Mouse (Mus musculus) small intestine, adult 2 months (tissue): ENCODE measurements around the gene Nsg1. TPM values are rescaled to one million over a fixed set of nuclear protein-coding genes. Genes with fewer than 3 reads are reported as not detected.

Experiments used
- H3K27ac ChIP-seq: fragments of 200-500 bp; 2 replicates; pipeline ENCODE4 v1.5.1; 2012; ENCODE audit warnings: low read depth, low read length, control low read depth, inconsistent platforms; ENCODE audit not compliant: insufficient read depth
- H3K27me3 ChIP-seq: fragments of 200-500 bp; 2 replicates; pipeline ENCODE4 v1.6.1; 2012; ENCODE audit warnings: mild to moderate bottlenecking, moderate library complexity, low read length, inconsistent platforms; ENCODE audit not compliant: control insufficient read depth, insufficient read depth
- H3K36me3 ChIP-seq: fragments of 200-500 bp; 2 replicates; pipeline ENCODE4 v1.6.1; 2012; ENCODE audit warnings: mild to moderate bottlenecking, low read length, control low read depth, inconsistent platforms; ENCODE audit not compliant: control insufficient read depth, insufficient read depth
- H3K4me1 ChIP-seq: fragments of 200-500 bp; 2 replicates; pipeline ENCODE4 v1.6.1; 2012; ENCODE audit warnings: low read length, inconsistent platforms, mixed read lengths; ENCODE audit not compliant: control insufficient read depth, insufficient read depth, insufficient read length
- H3K4me3 ChIP-seq: fragments of 200-500 bp; 2 replicates; pipeline ENCODE4 v1.5.1; 2012; ENCODE audit warnings: low read depth, mild to moderate bottlenecking, control low read depth, inconsistent platforms, low read length, moderate library complexity
- CTCF ChIP-seq: fragments of 200-500 bp; IDR thresholded peaks from 2 replicates; pipeline ENCODE4 v1.5.1; 2012; ENCODE audit warnings: low read depth, mild to moderate bottlenecking, control low read depth, inconsistent platforms, low read length, moderate library complexity, mixed read lengths; ENCODE audit not compliant: insufficient replicate concordance, insufficient read length; ENCODE audit errors: extremely low read depth
- POLR2A ChIP-seq: fragments of 200-500 bp; IDR thresholded peaks from 2 replicates; pipeline ENCODE4 v1.6.1; 2012; ENCODE audit warnings: low read depth, mild to moderate bottlenecking, control low read depth, inconsistent platforms, low read length, moderate library complexity
- WGBS: fragments of 180-500 bp; shearing (Covaris S2); methylation state at CpG from one replicate; pipeline ENCODE4 v1.1.7; 2018; 5-methylcytosine and 5-hydroxymethylcytosine counted together
- polyA plus RNA-seq: library from polyadenylated mRNA; depleted of rRNA; stranded (reverse); fragments of >200 nt; gene quantifications from 2 replicates; pipeline ENCODE4 v1.2.3, GENCODE M21; 2012; rRNA removed

The Nsg1 gene
- 1.9 and 3.4 TPM in 2 replicates for polyA plus RNA-seq

GRCm38 (mm10) chr5:38159634-38160413 lies at the start of gene Nsg1:
Gene Nsg1, minus strand, starts transcription at chr5:38159907.
- H3K27me3 ChIP-seq = peaks cover 13% of the 10 kb centered on the region; the same call in 1 of the 2 replicates
- TF ChIP-seq CTCF = no peak
- no peak for TF ChIP-seq POLR2A

GRCm38 (mm10) chr5:38208985-38209384 lies 49.3 kb upstream of the Nsg1 start:
- Histone ChIP-seq H3K4me3 (no peak overlapping the region), H3K36me3 (peaks cover 23% of the 10 kb centered on the region)
- 69% methylated on average over 8 of the region's 8 CpGs for WGBS

More at GRCm38 (mm10) chr5:38159634-38160413, at the start of gene Nsg1:
- Histone ChIP-seq H3K36me3 (no peaks in the 10 kb centered on the region), H3K27ac (no peak within 1 kb of the TSS), H3K4me1 (no peaks in the 10 kb centered on the region; the same call in 1 of the 2 replicates), H3K4me3 (peak within 1 kb of the TSS; percentile 64)
- 17% methylated on average over 35 of the region's 35 CpGs for WGBS

GRCm38 (mm10) chr5:38205303-38205726 lies 45.6 kb upstream of the Nsg1 start:
- H3K4me3 ChIP-seq = no peak overlapping the region
- TF ChIP-seq CTCF (no peak), POLR2A (no peak)
- H3K4me1 ChIP-seq = no peaks in the 10 kb centered on the region; the same call in 1 of the 2 replicates
- H3K27me3 ChIP-seq = no peaks in the 10 kb centered on the region
- 82% methylated on average over 7 of the region's 7 CpGs for WGBS
- no peak overlapping the region for H3K27ac ChIP-seq
- peaks cover 32% of the 10 kb centered on the region for H3K36me3 ChIP-seq

More at GRCm38 (mm10) chr5:38208985-38209384, 49.3 kb upstream of the Nsg1 start:
- no peaks in the 10 kb centered on the region for H3K27me3 ChIP-seq
- TF ChIP-seq CTCF (no peak), POLR2A (no peak)
- H3K27ac ChIP-seq = no peak overlapping the region
- H3K4me1 ChIP-seq = no peaks in the 10 kb centered on the region; the same call in 1 of the 2 replicates

DNA sequence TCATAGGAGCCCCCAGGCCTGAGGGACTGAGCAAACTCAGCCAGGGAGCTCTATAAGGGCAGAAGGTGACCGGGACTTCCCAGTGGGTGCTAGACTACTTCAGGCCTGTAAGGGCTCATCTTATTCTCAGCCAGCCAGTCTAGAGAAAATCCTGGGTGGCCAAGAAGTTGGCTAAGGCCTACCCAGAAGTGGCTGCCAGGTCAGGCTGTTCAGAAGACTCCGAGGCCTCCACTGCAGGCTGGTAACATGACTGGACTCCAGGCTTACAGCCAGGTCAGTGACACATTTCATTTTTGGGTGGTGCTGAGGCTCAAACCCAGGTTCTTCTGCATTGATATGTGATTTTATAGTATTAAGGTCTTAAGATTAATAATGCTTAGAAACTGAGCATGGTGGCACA lies 40.0 kb upstream of the Nsg1 start:
- H3K27ac ChIP-seq = no peak overlapping the region
- WGBS = 89% methylated on average over 2 of the region's 2 CpGs
- H3K36me3 ChIP-seq = peaks cover 36% of the 10 kb centered on the region
- TF ChIP-seq POLR2A = no peak
- TF ChIP-seq CTCF = no peak
- H3K27me3 ChIP-seq = no peaks in the 10 kb centered on the region
- H3K4me3 ChIP-seq = no peak overlapping the region
- no peaks in the 10 kb centered on the region for H3K4me1 ChIP-seq

GRCm38 (mm10) chr5:38197482-38197823 lies 37.7 kb upstream of the Nsg1 start:
- peaks cover 21% of the 10 kb centered on the region for H3K36me3 ChIP-seq
- WGBS = 18% methylated on average over 7 of the region's 7 CpGs
- H3K4me3 ChIP-seq = no peak overlapping the region
- no peaks in the 10 kb centered on the region for H3K4me1 ChIP-seq
- peak; percentile 91; the same call in 1 of the 2 replicates for TF ChIP-seq CTCF
- TF ChIP-seq POLR2A = no peak
- no peaks in the 10 kb centered on the region for H3K27me3 ChIP-seq
- H3K27ac ChIP-seq = no peak overlapping the region

DNA sequence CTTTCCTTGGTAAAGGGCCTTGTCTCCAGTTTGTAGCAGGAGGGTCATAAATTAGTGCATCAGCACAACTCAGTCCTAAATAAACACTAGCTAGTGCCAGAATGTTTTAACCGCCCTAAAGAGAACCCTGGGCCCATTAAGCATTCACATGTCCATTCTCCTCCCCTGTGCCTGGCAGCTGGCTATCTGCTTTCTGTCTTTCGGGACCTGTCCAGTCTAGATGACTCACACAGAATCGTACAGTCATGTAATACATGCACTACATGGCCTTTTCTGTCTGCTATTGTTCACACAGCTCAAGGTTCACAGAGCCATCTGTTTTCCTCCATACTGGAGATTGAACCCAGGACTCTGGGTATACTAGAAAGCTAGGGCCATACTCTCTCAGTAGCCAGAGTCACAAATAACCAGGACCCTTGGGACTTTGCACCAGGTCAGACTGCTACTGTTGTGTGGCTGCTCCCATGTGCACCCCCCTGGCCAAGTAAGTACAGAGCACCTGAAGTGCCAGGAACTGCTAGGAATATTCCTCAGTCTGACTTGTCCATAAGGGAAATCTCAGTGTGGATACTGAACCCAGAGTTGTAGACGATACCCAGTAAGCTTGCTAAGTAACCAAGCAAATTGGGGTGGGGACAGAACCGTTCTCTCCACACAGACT lies 37.2 kb upstream of the Nsg1 start:
- H3K27ac ChIP-seq = no peak overlapping the region
- no peaks in the 10 kb centered on the region for H3K27me3 ChIP-seq
- WGBS = 74% methylated on average over 5 of the region's 5 CpGs
- no peak overlapping the region for H3K4me3 ChIP-seq
- H3K36me3 ChIP-seq = peaks cover 16% of the 10 kb centered on the region
- H3K4me1 ChIP-seq = no peaks in the 10 kb centered on the region
- no peak for TF ChIP-seq POLR2A
- TF ChIP-seq CTCF = no peak

- no peak overlapping the region for H3K27ac ChIP-seq
- no peaks in the 10 kb centered on the region for H3K4me1 ChIP-seq
- TF ChIP-seq CTCF (no peak), POLR2A (no peak)
- H3K36me3 ChIP-seq = peaks cover 12% of the 10 kb centered on the region
- H3K4me3 ChIP-seq = no peak overlapping the region
- H3K27me3 ChIP-seq = no peaks in the 10 kb centered on the region
These were observed 36.2 kb upstream of the Nsg1 start for GRCm38 (mm10) chr5:38195941-38196340.
